Mouse (Mus musculus): ENCODE measurements around the gene Slc10a3. TPM values are rescaled to one million over a fixed set of nuclear protein-coding genes. Genes with fewer than 3 reads are reported as not detected.

The Slc10a3 gene
- polyA plus RNA-seq, 1 experiment from 2014 or later, result 16.1 TPM

DNA sequence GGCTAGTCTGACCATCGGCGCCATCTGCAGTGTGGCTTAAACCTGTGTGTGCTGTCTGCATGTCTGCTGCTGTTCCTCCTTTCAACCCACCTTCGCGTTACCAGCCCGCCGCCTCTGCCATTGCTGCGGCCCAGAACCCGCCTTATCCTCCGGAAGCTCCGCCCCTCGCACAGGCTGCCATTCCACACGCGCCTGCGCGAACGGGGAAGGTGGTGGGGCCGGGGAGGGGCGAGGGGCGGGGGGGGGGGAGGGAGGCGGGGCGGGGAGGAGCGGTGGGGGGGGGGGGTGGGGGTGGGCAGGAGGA lies 19.7 kb downstream of the Slc10a3 start, which contains the start of gene Lage3:
Lage3 (minus strand) TSS at position 152 of the 304 bp plus-strand sequence.
- Histone ChIP-seq H3K9me3 (no peaks in the 10 kb centered on the region), H3K27ac (replicated peaks) (peak within 1 kb of the TSS; percentile 56)
- 10% methylated on average over 6 of the region's 22 CpGs for WGBS

DNA sequence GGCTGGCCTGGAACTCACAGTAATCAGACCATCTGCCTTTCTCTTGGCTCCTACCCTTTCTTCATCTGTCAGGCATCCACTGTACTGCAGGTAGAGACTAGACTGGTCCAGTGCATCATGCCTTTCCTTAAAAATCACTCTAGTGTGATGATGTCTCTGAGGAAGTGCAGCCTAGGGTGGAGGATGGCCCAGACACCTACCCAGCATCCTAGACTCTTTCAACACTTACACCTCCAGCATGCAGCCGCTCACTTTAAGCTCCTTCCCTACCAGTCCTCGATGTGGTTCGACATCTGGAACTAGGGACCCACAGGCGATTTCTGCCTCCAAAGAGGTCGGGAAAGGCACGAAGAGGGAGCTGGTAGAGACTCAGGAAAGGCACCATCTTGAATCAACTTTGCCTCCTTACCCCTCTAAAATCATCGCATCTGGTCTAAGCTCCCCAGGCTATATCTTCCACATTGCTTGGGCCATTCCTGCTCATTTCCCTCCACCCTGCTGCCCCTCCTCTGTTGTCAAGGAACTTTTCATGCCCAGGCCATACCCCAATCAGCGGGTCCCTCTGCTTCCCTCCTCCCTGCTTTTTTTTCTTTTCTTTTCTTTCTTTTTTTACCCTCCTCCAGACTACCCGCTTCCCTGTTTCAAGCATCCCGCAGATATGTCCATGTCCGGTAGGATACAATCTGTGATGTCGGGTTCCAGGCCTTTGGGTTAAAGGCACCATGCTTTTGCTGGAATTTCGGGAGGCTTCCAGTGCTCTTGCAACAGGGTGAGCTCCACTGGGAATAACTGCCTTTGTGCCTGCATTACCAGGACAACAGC lies 20.3 kb downstream of the Slc10a3 start:
- peak overlapping the region; percentile 56 for H3K27ac ChIP-seq (replicated peaks)
- ATAC-seq (ENCODE audit: extremely low read depth, insufficient number of reproducible peaks, low FRiP score, low TSS enrichment), result peak; percentile 14; the same call in 1 of the 2 replicates
- 18% methylated on average over 13 of the region's 13 CpGs for WGBS

More for the DNA sequence above, 19.7 kb downstream of the Slc10a3 start, which contains the start of gene Lage3:
- H3K36me3 ChIP-seq, result no peaks in the 10 kb centered on the region
- no peaks in the 10 kb centered on the region for H3K27me3 ChIP-seq (replicated peaks)
- peak within 1 kb of the TSS; percentile 59 for H3K4me3 ChIP-seq
- peak; percentile 37; the same call in 1 of the 2 replicates for ATAC-seq (ENCODE audit: extremely low read depth, insufficient number of reproducible peaks, low FRiP score, low TSS enrichment)
- H3K4me1 ChIP-seq, result no peaks in the 10 kb centered on the region
- H3K9ac ChIP-seq, result peak within 1 kb of the TSS; percentile 84
- H3K4me2 ChIP-seq, result peak within 1 kb of the TSS; percentile 71

DNA sequence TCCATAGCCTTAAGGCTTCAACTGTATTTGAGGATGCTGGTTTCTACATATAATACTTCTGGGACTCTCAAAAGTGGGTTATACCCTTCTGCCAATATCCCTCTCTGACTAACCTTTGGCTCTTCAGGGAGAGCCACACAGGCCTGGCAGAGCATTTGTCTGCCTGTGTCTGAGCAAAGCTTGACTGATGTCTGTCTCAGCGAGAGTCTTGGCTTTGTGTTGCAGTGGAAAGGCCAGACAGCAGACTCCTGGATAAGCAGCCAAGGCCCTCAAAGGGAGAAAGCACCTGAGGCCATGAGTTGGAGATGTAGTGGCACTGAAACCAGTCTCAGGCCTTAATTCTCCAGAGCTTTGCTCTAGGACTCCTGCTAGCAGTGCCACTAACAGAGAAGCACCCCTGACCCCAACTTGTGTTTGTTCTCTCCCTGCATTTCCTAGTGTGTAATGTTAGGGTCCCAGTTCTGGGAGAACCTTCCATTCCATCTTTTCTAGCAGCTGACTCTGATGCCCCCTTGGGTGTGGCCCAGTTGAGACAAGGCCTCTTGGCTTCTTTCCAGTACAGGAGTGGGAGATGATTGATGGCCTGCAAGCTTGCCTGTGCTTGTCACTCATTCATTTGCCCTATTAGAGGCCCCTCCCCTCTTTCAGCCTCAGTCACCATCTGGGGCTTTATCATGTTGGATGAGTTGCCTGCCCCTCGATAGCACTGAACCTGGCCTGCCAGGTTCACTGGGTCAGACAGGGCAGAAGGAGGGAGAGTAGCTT lies 42.8 kb downstream of the Slc10a3 start:
- Histone ChIP-seq H3K4me1 (peaks cover 19% of the 10 kb centered on the region), H3K9ac (0 out of 2 replicates have a peak overlapping the region, but pooled peaks have one; percentile 82), H3K36me3 (0 out of 2 replicates have a peak, but pooled peaks cover 6% of the 10 kb centered on the region), H3K9me3 (no peaks in the 10 kb centered on the region), H3K27me3 (replicated peaks) (no peaks in the 10 kb centered on the region), H3K4me3 (peak overlapping the region; percentile 54; the same call in 1 of the 2 replicates), H3K27ac (replicated peaks) (0 out of 2 replicates have a peak overlapping the region, but pooled peaks have one; percentile 1), H3K4me2 (peak overlapping the region; percentile 75)
- WGBS, result 36% methylated on average over 2 of the region's 2 CpGs
- ATAC-seq (ENCODE audit: extremely low read depth, insufficient number of reproducible peaks, low FRiP score, low TSS enrichment), result no peak

More for the DNA sequence above, 20.3 kb downstream of the Slc10a3 start:
- H3K4me1 ChIP-seq, result no peaks in the 10 kb centered on the region
- H3K9me3 ChIP-seq, result no peaks in the 10 kb centered on the region
- peak overlapping the region; percentile 71 for H3K4me2 ChIP-seq
- no peaks in the 10 kb centered on the region for H3K36me3 ChIP-seq
- peak overlapping the region; percentile 84 for H3K9ac ChIP-seq
- peak overlapping the region; percentile 59 for H3K4me3 ChIP-seq
- no peaks in the 10 kb centered on the region for H3K27me3 ChIP-seq (replicated peaks)

DNA sequence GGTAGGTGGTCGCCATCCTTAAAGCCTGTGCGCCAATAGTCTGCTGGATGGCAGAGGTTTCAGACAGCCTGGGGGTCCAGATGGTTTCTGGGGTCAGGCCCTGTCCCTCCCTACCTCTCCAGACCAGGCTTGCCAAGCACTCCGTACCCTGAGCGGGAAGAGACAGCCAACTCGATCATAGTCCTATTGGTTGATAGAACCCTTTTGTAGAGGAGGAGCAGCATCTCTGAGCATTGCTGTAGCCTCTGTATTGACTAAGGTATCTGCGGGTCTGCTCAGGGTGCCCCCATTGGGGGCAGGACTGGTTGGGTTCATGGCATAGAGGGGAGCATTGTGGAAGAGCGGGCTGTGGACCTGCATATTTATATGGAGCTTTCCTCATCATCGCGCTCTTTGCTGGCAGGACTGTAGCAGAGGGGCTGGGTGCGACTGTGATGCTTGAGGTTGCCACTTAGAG lies 43.9 kb downstream of the Slc10a3 start:
- Histone ChIP-seq H3K27me3 (replicated peaks) (no peaks in the 10 kb centered on the region), H3K27ac (replicated peaks) (no peak overlapping the region), H3K4me2 (peak overlapping the region; percentile 75), H3K36me3 (no peaks in the 10 kb centered on the region), H3K4me3 (peak overlapping the region; percentile 54), H3K9me3 (no peaks in the 10 kb centered on the region), H3K4me1 (peaks cover 19% of the 10 kb centered on the region), H3K9ac (peak overlapping the region; percentile 82)
- WGBS, result 22% methylated on average over 10 of the region's 10 CpGs
- ATAC-seq (ENCODE audit: extremely low read depth, insufficient number of reproducible peaks, low FRiP score, low TSS enrichment), result peak; percentile 7; the same call in 1 of the 2 replicates

DNA sequence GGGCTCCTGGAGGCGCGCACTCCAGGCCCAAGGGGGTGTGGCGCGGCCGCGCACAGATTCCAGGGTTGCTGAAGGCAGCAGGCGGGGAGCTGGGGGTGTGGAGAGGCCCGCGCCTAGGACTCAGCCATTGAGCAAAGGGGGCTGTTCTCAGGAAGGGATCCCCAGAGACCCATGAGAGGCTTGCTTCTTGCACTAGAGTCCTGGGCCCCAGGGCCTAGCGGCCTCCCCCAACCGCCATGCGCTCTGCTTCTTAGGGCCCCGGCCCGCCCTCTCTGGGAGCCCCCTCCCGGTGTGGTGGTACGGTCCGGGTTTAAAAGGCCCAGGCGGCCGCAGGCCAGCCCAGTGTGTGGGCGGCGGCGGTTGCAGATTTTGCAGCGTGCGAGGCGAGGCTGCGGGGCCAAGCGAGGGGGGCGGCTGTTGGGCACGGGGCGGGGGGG lies 44.4 kb downstream of the Slc10a3 start, which contains the start of gene Plxna3:
Plxna3 (plus strand) TSS at position 342 of the 437 bp plus-strand sequence.
- H3K27ac ChIP-seq (replicated peaks), result peak within 1 kb of the TSS; percentile 70
- WGBS, result 11% methylated on average over 30 of the region's 30 CpGs
- no peaks in the 10 kb centered on the region for H3K27me3 ChIP-seq (replicated peaks)
- no peaks in the 10 kb centered on the region for H3K9me3 ChIP-seq
- peak within 1 kb of the TSS; percentile 75 for H3K4me2 ChIP-seq
- peak within 1 kb of the TSS; percentile 54 for H3K4me3 ChIP-seq
- H3K4me1 ChIP-seq, result peaks cover 19% of the 10 kb centered on the region
- peak; percentile 80 for ATAC-seq (ENCODE audit: extremely low read depth, insufficient number of reproducible peaks, low FRiP score, low TSS enrichment)
- peak within 1 kb of the TSS; percentile 82 for H3K9ac ChIP-seq
- no peaks in the 10 kb centered on the region for H3K36me3 ChIP-seq

Other genes with a start within 250 kb of the Slc10a3 start
- not detected in 2 replicates for gene Opn1mw, start 245.9 kb downstream of the Slc10a3 start, polyA plus RNA-seq (2015; fragmentation: Nextera tagmentation; extraction: Ambion mirVana)
- 9.9 and 10.7 TPM in 2 replicates for gene Mecp2, start 238.0 kb downstream of the Slc10a3 start, polyA plus RNA-seq (2015; fragmentation: Nextera tagmentation; extraction: Ambion mirVana)
- not detected in 2 replicates for gene Tex28, start 205.5 kb downstream of the Slc10a3 start, polyA plus RNA-seq (2015; fragmentation: Nextera tagmentation; extraction: Ambion mirVana)
- gene Tktl1, start 196.1 kb downstream of the Slc10a3 start, polyA plus RNA-seq (2015; fragmentation: Nextera tagmentation; extraction: Ambion mirVana), result not detected in 2 replicates
- gene Flna, start 123.5 kb downstream of the Slc10a3 start, polyA plus RNA-seq (2015; fragmentation: Nextera tagmentation; extraction: Ambion mirVana), result 136 and 154 TPM in 2 replicates
- 16.3 and 17.2 TPM in 2 replicates for gene Emd, start 118.7 kb downstream of the Slc10a3 start, polyA plus RNA-seq (2015; fragmentation: Nextera tagmentation; extraction: Ambion mirVana)
- gene Rpl10, start 102.5 kb downstream of the Slc10a3 start, polyA plus RNA-seq (2015; fragmentation: Nextera tagmentation; extraction: Ambion mirVana), result 437 and 511 TPM in 2 replicates
- gene Taz, start 91.4 kb downstream of the Slc10a3 start, polyA plus RNA-seq (2015; fragmentation: Nextera tagmentation; extraction: Ambion mirVana), result 63.9 and 66.2 TPM in 2 replicates
- gene Dnase1l1, start 91.0 kb downstream of the Slc10a3 start, polyA plus RNA-seq (2015; fragmentation: Nextera tagmentation; extraction: Ambion mirVana), result 9.9 and 13.4 TPM in 2 replicates
- gene Atp6ap1, start 76.3 kb downstream of the Slc10a3 start, polyA plus RNA-seq (2015; fragmentation: Nextera tagmentation; extraction: Ambion mirVana), result 117 and 131 TPM in 2 replicates
- gene Gdi1, start 68.4 kb downstream of the Slc10a3 start, polyA plus RNA-seq (2015; fragmentation: Nextera tagmentation; extraction: Ambion mirVana), result 136 and 152 TPM in 2 replicates
- gene Fam50a, start 60.3 kb downstream of the Slc10a3 start, polyA plus RNA-seq (2015; fragmentation: Nextera tagmentation; extraction: Ambion mirVana), result 49.5 and 55.5 TPM in 2 replicates
- gene Plxna3, start 44.3 kb downstream of the Slc10a3 start, polyA plus RNA-seq (2015; fragmentation: Nextera tagmentation; extraction: Ambion mirVana), result 5.3 and 7.5 TPM in 2 replicates
- gene Lage3, start 19.7 kb downstream of the Slc10a3 start, polyA plus RNA-seq (2015; fragmentation: Nextera tagmentation; extraction: Ambion mirVana), result 90.1 and 98.3 TPM in 2 replicates
- gene Ubl4a, start 131 bp downstream of the Slc10a3 start, polyA plus RNA-seq (2015; fragmentation: Nextera tagmentation; extraction: Ambion mirVana), result 59.3 TPM in 2 replicates
- 25.3 and 28.5 TPM in 2 replicates for gene Fam3a, start 19.9 kb upstream of the Slc10a3 start, polyA plus RNA-seq (2015; fragmentation: Nextera tagmentation; extraction: Ambion mirVana)
- 17.4 and 18.1 TPM in 2 replicates for gene Ikbkg, start 19.9 kb upstream of the Slc10a3 start, polyA plus RNA-seq (2015; fragmentation: Nextera tagmentation; extraction: Ambion mirVana)
- 20.4 and 21.7 TPM in 2 replicates for gene G6pdx, start 55.8 kb upstream of the Slc10a3 start, polyA plus RNA-seq (2015; fragmentation: Nextera tagmentation; extraction: Ambion mirVana)
- not detected in 2 replicates for gene Gm6880, start 108.0 kb upstream of the Slc10a3 start, polyA plus RNA-seq (2015; fragmentation: Nextera tagmentation; extraction: Ambion mirVana)
- not detected in 2 replicates for gene Olfr1326-ps1, start 201.5 kb upstream of the Slc10a3 start, polyA plus RNA-seq (2015; fragmentation: Nextera tagmentation; extraction: Ambion mirVana)
- gene Olfr1325, start 219.3 kb upstream of the Slc10a3 start, polyA plus RNA-seq (2015; fragmentation: Nextera tagmentation; extraction: Ambion mirVana), result not detected in 2 replicates